Mouse (Mus musculus) neural tube, embryonic 11.5 days (tissue): ENCODE measurements around the gene Gm3435. TPM values are rescaled to one million over a fixed set of nuclear protein-coding genes. Genes with fewer than 3 reads are reported as not detected.
"Not testable (repeated sequence)": the region's sequence is repeated elsewhere in the genome, so short reads cannot be mapped to it uniquely, and the experiment has no call there.

ENCODE experiments used
- ATAC-seq: fragments of 200-750 bp; cut with Nextera tagmentation; 2 replicates; pipeline ENCODE4 v1.8.0; 2017; ENCODE audit warnings: moderate number of reproducible peaks, mild to moderate bottlenecking, moderate TSS enrichment, moderate library complexity; ENCODE audit not compliant: insufficient read depth, low FRiP score, low TSS enrichment
- DNase-seq: peaks from one replicate; pipeline ENCODE4 v3.0.0-alpha.2; 2015; ENCODE audit warnings: low spot score
- H3K27ac ChIP-seq: fragments of 300-500 bp; sonication (generic); 2 replicates; pipeline ENCODE4 v1.5.1; 2014; ENCODE audit warnings: low read depth, mild to moderate bottlenecking, low read length
- H3K27me3 ChIP-seq: fragments of 300-500 bp; sonication (generic); 2 replicates; pipeline ENCODE4 v1.6.1; 2014; ENCODE audit warnings: mild to moderate bottlenecking, low read length, mixed read lengths; ENCODE audit not compliant: control insufficient read depth, insufficient read depth
- H3K36me3 ChIP-seq: fragments of 300-500 bp; sonication (generic); 2 replicates; pipeline ENCODE4 v1.6.1; 2014; ENCODE audit warnings: mild to moderate bottlenecking, low read length, moderate library complexity, mixed read lengths; ENCODE audit not compliant: control insufficient read depth, insufficient read depth
- H3K4me1 ChIP-seq: fragments of 300-500 bp; sonication (generic); 2 replicates; pipeline ENCODE4 v1.6.1; 2014; ENCODE audit warnings: low read length, mixed read lengths; ENCODE audit not compliant: control insufficient read depth, insufficient read depth
- H3K4me2 ChIP-seq: fragments of 300-500 bp; sonication (generic); 2 replicates; pipeline ENCODE4 v1.6.1; 2014; ENCODE audit warnings: low read depth, mild to moderate bottlenecking, moderate library complexity
- H3K4me3 ChIP-seq: fragments of 300-500 bp; sonication (generic); 2 replicates; pipeline ENCODE4 v1.5.1; 2014; ENCODE audit warnings: low read depth, low read length
- H3K9ac ChIP-seq: fragments of 300-500 bp; sonication (generic); 2 replicates; pipeline ENCODE4 v1.6.1; 2014; ENCODE audit warnings: mild to moderate bottlenecking, low read length
- H3K9me3 ChIP-seq: fragments of 300-500 bp; sonication (generic); 2 replicates; pipeline ENCODE4 v1.6.1; 2016; ENCODE audit warnings: low read length; ENCODE audit not compliant: control insufficient read depth
- WGBS: fragments of 180-500 bp; shearing (Covaris S2); extraction: QIAGEN DNeasy Blood & Tissue Kit; methylation state at CpG from one replicate; pipeline ENCODE4 v1.1.7; 2014; 5-methylcytosine and 5-hydroxymethylcytosine counted together
- polyA plus RNA-seq: library from polyadenylated mRNA; unstranded; fragments of >200 nt; fragmentation: Nextera tagmentation; extraction: Ambion mirVana; gene quantifications from 2 replicates; pipeline ENCODE4 v1.2.1, GENCODE M21; 2014

Gm3435 gene
- 8.0 and 8.3 TPM in 2 replicates for polyA plus RNA-seq

GRCm38 (mm10) chr17:15009706-15010413, at the start of gene Gm3435:
Gm3435 (plus strand) TSS chr17:15010176.
- not testable (repeated sequence) for H3K4me2 ChIP-seq, H3K4me3 ChIP-seq, DNase-seq, H3K27me3 ChIP-seq, H3K36me3 ChIP-seq, H3K9me3 ChIP-seq, H3K9ac ChIP-seq, H3K4me1 ChIP-seq, H3K27ac ChIP-seq
- ATAC-seq = peak; percentile 97
- no CpG with 5 or more reads among the region's 60 CpGs for WGBS

- Histone ChIP-seq H3K36me3 (no peaks in the 10 kb centered on the region; the same call in 1 of the 2 replicates), H3K9ac (peak overlapping the region; percentile 61), H3K27ac (no peak overlapping the region), H3K4me3 (peak overlapping the region; percentile 65), H3K4me2 (peak overlapping the region; percentile 93), H3K27me3 (no peaks in the 10 kb centered on the region), H3K9me3 (no peaks in the 10 kb centered on the region), H3K4me1 (peaks cover 7% of the 10 kb centered on the region)
- ATAC-seq = peak; percentile 18; the same call in 1 of the 2 replicates
- peak; percentile 20 for DNase-seq
- WGBS = under 1% methylated on average over 15 of the region's 23 CpGs
Measured at GRCm38 (mm10) chr17:14960520-14960919, 49.5 kb upstream of the Gm3435 start.

- not testable (repeated sequence) for H3K9me3 ChIP-seq, H3K36me3 ChIP-seq, H3K4me1 ChIP-seq, H3K27me3 ChIP-seq, ATAC-seq, H3K27ac ChIP-seq
- WGBS = under 1% methylated on average over 35 of the region's 100 CpGs
- Histone ChIP-seq H3K4me2 (peak within 1 kb of the TSS; percentile 93), H3K4me3 (peak within 1 kb of the TSS; percentile 65), H3K9ac (peak within 1 kb of the TSS; percentile 61)
- DNase-seq = peak; percentile 46
Measured at GRCm38 (mm10) chr17:14960951-14961556, 48.9 kb upstream of the Gm3435 start, which contains the start of gene Phf10. Phf10 (minus strand) TSS chr17:14961273.

GRCm38 (mm10) chr17:14961557-14962154, 48.3 kb upstream of the Gm3435 start:
- not testable (repeated sequence) for H3K9ac ChIP-seq, H3K9me3 ChIP-seq, H3K27ac ChIP-seq, H3K4me1 ChIP-seq, H3K27me3 ChIP-seq, H3K4me2 ChIP-seq, H3K36me3 ChIP-seq, DNase-seq, H3K4me3 ChIP-seq
- WGBS = no CpG with 5 or more reads among the region's 44 CpGs
- ATAC-seq = peak; percentile 89

GRCm38 (mm10) chr17:14968373-14968913, 41.5 kb upstream of the Gm3435 start:
- no CpG with 5 or more reads among the region's 6 CpGs for WGBS
- H3K9me3 ChIP-seq, DNase-seq, H3K4me1 ChIP-seq, H3K27ac ChIP-seq, H3K4me3 ChIP-seq, ATAC-seq, H3K27me3 ChIP-seq, H3K36me3 ChIP-seq, H3K9ac ChIP-seq, H3K4me2 ChIP-seq: not testable (repeated sequence)

- not testable (repeated sequence) for H3K9ac ChIP-seq, H3K4me1 ChIP-seq, H3K27ac ChIP-seq, ATAC-seq, H3K4me3 ChIP-seq, H3K4me2 ChIP-seq, H3K36me3 ChIP-seq, H3K9me3 ChIP-seq, DNase-seq, H3K27me3 ChIP-seq
- WGBS = 4% methylated on average over 4 of the region's 7 CpGs
Measured at GRCm38 (mm10) chr17:14977718-14978361, 32.1 kb upstream of the Gm3435 start.

- H3K4me1 ChIP-seq, H3K4me3 ChIP-seq, H3K9ac ChIP-seq, H3K36me3 ChIP-seq, H3K27ac ChIP-seq, DNase-seq, H3K9me3 ChIP-seq, H3K4me2 ChIP-seq, H3K27me3 ChIP-seq: not testable (repeated sequence)
- peak; percentile 97 for ATAC-seq
- WGBS = no CpG with 5 or more reads among the region's 60 CpGs
Measured at GRCm38 (mm10) chr17:14978362-14979038, 31.5 kb upstream of the Gm3435 start, which contains the start of the genes 9030025P20Rik and Gm3417. 9030025P20Rik (plus strand) TSS chr17:14978468. Gm3417 (minus strand) TSS chr17:14978790.

GRCm38 (mm10) chr17:14990116-14990702, 19.8 kb upstream of the Gm3435 start:
- H3K9ac ChIP-seq, H3K4me3 ChIP-seq, H3K9me3 ChIP-seq, H3K4me2 ChIP-seq, H3K4me1 ChIP-seq, H3K36me3 ChIP-seq, H3K27ac ChIP-seq, ATAC-seq, H3K27me3 ChIP-seq, DNase-seq: not testable (repeated sequence)
- WGBS = 82% methylated on average over 4 of the region's 5 CpGs
